Mouse (Mus musculus) embryonic facial prominence, embryonic 11.5 days (tissue): Measurements from ENCODE around the gene Birc5. TPM values are rescaled to one million over a fixed set of nuclear protein-coding genes. Genes with fewer than 3 reads are reported as not detected.

Experiments used
- ATAC-seq: fragments of 200-750 bp; cut with Nextera tagmentation; replicated peaks from 2 replicates; pipeline ENCODE4 v1.8.0; 2017; ENCODE audit warnings: low read depth; ENCODE audit not compliant: insufficient number of reproducible peaks, low FRiP score, low TSS enrichment
- DNase-seq: peaks from one replicate; pipeline ENCODE4 v3.0.0-alpha.2; 2015; ENCODE audit warnings: low spot score
- H3K27ac ChIP-seq: fragments of 300-500 bp; sonication (generic); replicated peaks from 2 replicates; pipeline ENCODE4 v1.5.1; 2014; ENCODE audit warnings: mild to moderate bottlenecking, low read depth, low read length, control low read depth
- H3K27me3 ChIP-seq: fragments of 300-500 bp; sonication (generic); 2 replicates; pipeline ENCODE4 v1.6.1; 2014; ENCODE audit warnings: mild to moderate bottlenecking, low read length, moderate library complexity, mixed read lengths; ENCODE audit not compliant: control insufficient read depth, insufficient read depth
- H3K36me3 ChIP-seq: fragments of 300-500 bp; sonication (generic); replicated peaks from 2 replicates; pipeline ENCODE4 v1.6.1; 2014; ENCODE audit warnings: low read depth, mild to moderate bottlenecking, low read length, moderate library complexity, mixed read lengths; ENCODE audit not compliant: control insufficient read depth, insufficient read depth
- H3K4me1 ChIP-seq: fragments of 300-500 bp; sonication (generic); 2 replicates; pipeline ENCODE4 v1.6.1; 2014; ENCODE audit warnings: low read length, mixed read lengths; ENCODE audit not compliant: control insufficient read depth, insufficient read depth
- H3K4me2 ChIP-seq: fragments of 300-500 bp; sonication (generic); 2 replicates; pipeline ENCODE4 v1.6.1; 2014; ENCODE audit warnings: low read depth, mild to moderate bottlenecking, control low read depth, low read length, moderate library complexity
- H3K4me3 ChIP-seq: fragments of 300-500 bp; sonication (generic); 2 replicates; pipeline ENCODE4 v1.5.1; 2014; ENCODE audit warnings: low read depth, low read length, control low read depth
- H3K9ac ChIP-seq: fragments of 300-500 bp; sonication (generic); replicated peaks from 2 replicates; pipeline ENCODE4 v1.6.1; 2014; ENCODE audit warnings: mild to moderate bottlenecking, control low read depth, low read length
- H3K9me3 ChIP-seq: fragments of 300-500 bp; sonication (generic); replicated peaks from 2 replicates; pipeline ENCODE4 v1.6.1; 2016; ENCODE audit warnings: mild to moderate bottlenecking, low read length, inconsistent platforms, mixed read lengths; ENCODE audit not compliant: control insufficient read depth
- WGBS: fragments of 180-500 bp; shearing (Covaris S2); extraction: QIAGEN DNeasy Blood & Tissue Kit; methylation state at CpG from one replicate; pipeline ENCODE4 v1.1.7; 2014; 5-methylcytosine and 5-hydroxymethylcytosine counted together
- polyA plus RNA-seq: library from polyadenylated mRNA; unstranded; fragments of >200 nt; fragmentation: Nextera tagmentation; extraction: Ambion mirVana; gene quantifications from 2 replicates; pipeline ENCODE4 v1.2.1, GENCODE M21; 2014

Gene Birc5
- polyA plus RNA-seq, 1 experiment from 2014 or later, result 441 TPM

GRCm38 (mm10) chr11:117852875-117853274 lies 3.8 kb downstream of the Birc5 start:
- no peak overlapping the region for H3K4me2 ChIP-seq
- DNase-seq (no peak), ATAC-seq (no peak)
- H3K4me1 ChIP-seq, result no peaks in the 10 kb centered on the region
- H3K36me3 ChIP-seq, result peaks cover 19% of the 10 kb centered on the region
- H3K27me3 ChIP-seq, result no peaks in the 10 kb centered on the region
- H3K27ac ChIP-seq, result no peak overlapping the region
- H3K4me3 ChIP-seq, result no peak overlapping the region
- no peak overlapping the region for H3K9ac ChIP-seq
- no peaks in the 10 kb centered on the region for H3K9me3 ChIP-seq
- WGBS, result 93% methylated on average over 3 of the region's 3 CpGs

- ATAC-seq, result no peak
- 91% methylated on average over 9 of the region's 9 CpGs for WGBS
- Histone ChIP-seq H3K9ac (no peak overlapping the region), H3K4me2 (no peak overlapping the region), H3K36me3 (peaks cover 19% of the 10 kb centered on the region), H3K4me1 (no peaks in the 10 kb centered on the region), H3K27ac (no peak overlapping the region), H3K4me3 (no peak overlapping the region), H3K9me3 (no peaks in the 10 kb centered on the region), H3K27me3 (0 out of 2 replicates have a peak, but pooled peaks cover 4% of the 10 kb centered on the region)
- DNase-seq, result no peak
Observed at GRCm38 (mm10) chr11:117854241-117854640, 5.2 kb downstream of the Birc5 start.

GRCm38 (mm10) chr11:117855360-117855759 lies 6.3 kb downstream of the Birc5 start:
- 89% methylated on average over 5 of the region's 5 CpGs for WGBS
- Histone ChIP-seq H3K9me3 (no peaks in the 10 kb centered on the region), H3K4me2 (no peak overlapping the region), H3K27ac (no peak overlapping the region), H3K36me3 (peaks cover 19% of the 10 kb centered on the region), H3K27me3 (peaks cover 4% of the 10 kb centered on the region; the same call in 1 of the 2 replicates), H3K9ac (no peak overlapping the region), H3K4me1 (peaks cover under 1% of the 10 kb centered on the region; the same call in 1 of the 2 replicates), H3K4me3 (no peak overlapping the region)
- ATAC-seq (no peak), DNase-seq (no peak)

- Histone ChIP-seq H3K9me3 (no peaks in the 10 kb centered on the region), H3K27ac (no peak overlapping the region), H3K9ac (no peak overlapping the region), H3K4me3 (no peak overlapping the region), H3K4me1 (peaks cover 3% of the 10 kb centered on the region; the same call in 1 of the 2 replicates), H3K4me2 (no peak overlapping the region), H3K36me3 (peaks cover 19% of the 10 kb centered on the region), H3K27me3 (peaks cover 10% of the 10 kb centered on the region)
- DNase-seq (no peak), ATAC-seq (no peak)
- WGBS, result 89% methylated on average over 1 of the region's 1 CpGs
Observed at GRCm38 (mm10) chr11:117855975-117856374, 6.9 kb downstream of the Birc5 start.

- Histone ChIP-seq H3K4me2 (no peak overlapping the region), H3K36me3 (peaks cover 18% of the 10 kb centered on the region), H3K4me3 (no peak overlapping the region), H3K4me1 (peaks cover 3% of the 10 kb centered on the region; the same call in 1 of the 2 replicates), H3K27ac (no peak overlapping the region), H3K27me3 (peaks cover 15% of the 10 kb centered on the region), H3K9me3 (no peaks in the 10 kb centered on the region), H3K9ac (no peak overlapping the region)
- no peak for DNase-seq
- WGBS, result 94% methylated on average over 10 of the region's 10 CpGs
- no peak; the same call in 1 of the 2 replicates for ATAC-seq
Observed at GRCm38 (mm10) chr11:117857462-117857861, 8.4 kb downstream of the Birc5 start.

GRCm38 (mm10) chr11:117858392-117858791 lies 9.3 kb downstream of the Birc5 start:
- 59% methylated on average over 3 of the region's 3 CpGs for WGBS
- ATAC-seq (no peak), DNase-seq (no peak)
- no peak overlapping the region for H3K4me2 ChIP-seq
- H3K9me3 ChIP-seq, result no peaks in the 10 kb centered on the region
- no peak overlapping the region for H3K4me3 ChIP-seq
- H3K9ac ChIP-seq, result no peak overlapping the region
- H3K27me3 ChIP-seq, result peaks cover 19% of the 10 kb centered on the region
- H3K36me3 ChIP-seq, result peaks cover 9% of the 10 kb centered on the region
- H3K27ac ChIP-seq, result no peak overlapping the region
- peaks cover 3% of the 10 kb centered on the region; the same call in 1 of the 2 replicates for H3K4me1 ChIP-seq

GRCm38 (mm10) chr11:117860601-117861000 lies 11.6 kb downstream of the Birc5 start, which contains the start of gene Tmem235:
Gene Tmem235, plus strand, starts transcription at chr11:117860752.
- H3K9ac ChIP-seq, result peak within 1 kb of the TSS; percentile 22; the same call in 1 of the 2 replicates
- peaks cover 3% of the 10 kb centered on the region; the same call in 1 of the 2 replicates for H3K4me1 ChIP-seq
- 5% methylated on average over 23 of the region's 23 CpGs for WGBS
- peak within 1 kb of the TSS; percentile 25; the same call in 1 of the 2 replicates for H3K4me2 ChIP-seq
- peaks cover 9% of the 10 kb centered on the region for H3K36me3 ChIP-seq
- DNase-seq (peak; percentile 10), ATAC-seq (no peak)
- H3K27me3 ChIP-seq, result peaks cover 19% of the 10 kb centered on the region
- no peak within 1 kb of the TSS; the same call in 1 of the 2 replicates for H3K4me3 ChIP-seq
- H3K9me3 ChIP-seq, result no peaks in the 10 kb centered on the region
- H3K27ac ChIP-seq, result no peak within 1 kb of the TSS

GRCm38 (mm10) chr11:117863174-117863856 lies 14.3 kb downstream of the Birc5 start:
- Histone ChIP-seq H3K27me3 (peaks cover 19% of the 10 kb centered on the region), H3K4me1 (peaks cover 3% of the 10 kb centered on the region; the same call in 1 of the 2 replicates), H3K9me3 (no peaks in the 10 kb centered on the region), H3K4me3 (no peak overlapping the region), H3K27ac (no peak overlapping the region), H3K36me3 (no peaks in the 10 kb centered on the region), H3K9ac (no peak overlapping the region), H3K4me2 (no peak overlapping the region)
- WGBS, result 23% methylated on average over 11 of the region's 11 CpGs
- DNase-seq, result no peak
- no peak for ATAC-seq
